Mouse (Mus musculus): ENCODE data around the gene Ints6.

- TF ChIP-seq CTCF (IDR thresholded peaks at IDR 0.05; ENCODE audit: borderline replicate concordance, insufficient read depth, low read depth, low read length) (no peak), POLR2A (IDR thresholded peaks at IDR 0.05; ENCODE audit: borderline replicate concordance, insufficient read depth, low read length) (no peak)
Observed at GRCm38 (mm10) chr14:62780520-62781316, 19.7 kb upstream of the Ints6 start.
